ENCODE assay signal across 16 mouse cellular contexts in genomic region chr3:30452511-30452910, GRCm38 (mm10).
"Had no signal": no experiment of that assay in that cellular context is flagged by ENCODE, and none has a peak within 500 bp of the region (broad histone marks: within the 10 kb centered on the region; RNA-seq: fewer than 3 reads in every experiment).

No protein-coding gene starts in this region.

- H3K9ac ChIP-seq: intestine, embryonic 15.5 days; limb, embryonic 13.5 days; liver, embryonic 12.5 days; liver, embryonic 15.5 days; lung, embryonic 15.5 days; midbrain, embryonic 12.5 days; neural tube, embryonic 13.5 days had no signal

- DNase-seq: left cerebral cortex, postnatal 4 days; liver; lung, adult 18-20 months; lung, postnatal 14 days; lung, postnatal 4 days; thymus, adult 18-20 months; thymus, postnatal 36 days had no signal

- ATAC-seq: intestine, embryonic 15.5 days; liver, embryonic 12.5 days; midbrain, embryonic 16.5 days had no signal

- H3K4me2 ChIP-seq: intestine, embryonic 15.5 days; limb, embryonic 13.5 days; liver, embryonic 12.5 days; liver, embryonic 15.5 days; lung, embryonic 15.5 days; midbrain, embryonic 12.5 days; neural tube, embryonic 13.5 days had no signal

- H3K4me1 ChIP-seq: intestine, embryonic 15.5 days; liver, embryonic 12.5 days; liver, embryonic 15.5 days had no signal

- H3K36me3 ChIP-seq: intestine, embryonic 15.5 days; limb, embryonic 13.5 days; liver, embryonic 12.5 days; liver, embryonic 15.5 days; lung, embryonic 15.5 days; midbrain, embryonic 12.5 days; neural tube, embryonic 13.5 days had no signal

- H3K27me3 ChIP-seq: intestine, embryonic 15.5 days; limb, embryonic 13.5 days; liver, embryonic 12.5 days; liver, embryonic 15.5 days; lung, embryonic 15.5 days; midbrain, embryonic 12.5 days; neural tube, embryonic 13.5 days had no signal

- H3K27ac ChIP-seq: intestine, embryonic 15.5 days; liver, embryonic 12.5 days; liver, embryonic 15.5 days; lung, embryonic 15.5 days; midbrain, embryonic 12.5 days; neural tube, embryonic 13.5 days had no signal

- H3K4me3 ChIP-seq: intestine, embryonic 15.5 days; limb, embryonic 13.5 days; liver, embryonic 12.5 days; liver, embryonic 15.5 days; lung, embryonic 15.5 days; midbrain, embryonic 12.5 days; myocyte; neural tube, embryonic 13.5 days had no signal

- H3K9me3 ChIP-seq: intestine, embryonic 15.5 days; limb, embryonic 13.5 days; liver, embryonic 12.5 days; liver, embryonic 15.5 days; lung, embryonic 15.5 days; midbrain, embryonic 12.5 days; neural tube, embryonic 13.5 days had no signal
